Mouse (Mus musculus): ENCODE data around the gene 2610021A01Rik. TPM values are rescaled to one million over a fixed set of nuclear protein-coding genes. Genes with fewer than 3 reads are reported as not detected.
"Not testable (repeated sequence)": the region's sequence is repeated elsewhere in the genome, so short reads cannot be mapped to it uniquely, and the experiment has no call there.

The 2610021A01Rik gene
- polyA plus RNA-seq (2016; fragmentation: Nextera tagmentation; extraction: Ambion mirVana): 15.5 and 16.3 TPM in 2 replicates

DNA sequence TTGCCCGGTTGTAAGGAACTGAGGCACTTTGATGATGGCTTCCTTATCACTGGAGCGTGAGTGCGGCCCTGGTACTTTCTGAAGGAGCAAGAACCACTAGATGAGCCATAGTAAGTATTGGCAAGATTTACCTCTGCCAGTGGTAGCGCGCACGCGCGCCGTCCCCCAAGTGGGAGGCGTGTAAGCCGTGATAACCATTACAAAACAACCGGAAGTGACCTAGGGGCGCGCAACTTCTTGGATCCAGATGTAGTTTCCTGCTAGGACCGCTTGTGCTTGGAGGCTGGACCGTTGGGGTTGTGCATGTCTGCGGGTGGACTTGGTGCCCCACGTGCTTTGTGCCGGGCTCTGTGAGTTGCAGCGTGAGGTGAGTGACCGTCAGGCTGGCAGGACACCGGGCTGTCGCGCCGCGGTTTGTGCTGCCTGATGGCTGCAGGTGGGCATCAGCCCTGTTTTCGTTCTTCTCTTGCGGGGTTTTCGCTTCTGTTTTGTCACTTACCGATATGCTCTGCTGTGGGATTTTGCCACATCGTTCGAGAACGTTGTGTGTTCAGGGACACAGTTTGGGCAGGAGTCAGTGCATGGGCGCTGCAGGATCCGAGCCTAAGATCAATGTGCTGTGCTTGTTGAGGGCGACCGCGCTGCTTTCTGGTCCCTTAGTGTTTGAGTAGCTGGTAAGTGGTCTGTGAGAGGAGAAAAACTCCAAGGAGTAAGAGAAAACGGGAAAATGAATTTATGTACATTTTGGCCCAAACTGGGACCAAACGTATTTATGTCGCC, at the start of gene 2610021A01Rik:
TSS of gene 2610021A01Rik (plus strand) at position 197 of the 780 bp plus-strand sequence.
- Histone ChIP-seq H3K4me3 (peak within 1 kb of the TSS; percentile 66), H3K9me3 (no peaks in the 10 kb centered on the region), H3K36me3 (no peaks in the 10 kb centered on the region), H3K4me2 (replicated peaks) (peak within 1 kb of the TSS; percentile 69), H3K9ac (peak within 1 kb of the TSS; percentile 63), H3K27ac (0 out of 2 replicates have a peak within 1 kb of the TSS, but pooled peaks have one; percentile 41), H3K27me3 (no peaks in the 10 kb centered on the region), H3K4me1 (no peaks in the 10 kb centered on the region)
- WGBS: under 1% methylated on average over 41 of the region's 41 CpGs
- peak; percentile 94 for ATAC-seq (ENCODE audit: insufficient number of reproducible peaks, insufficient read depth, low FRiP score, low TSS enrichment)

DNA sequence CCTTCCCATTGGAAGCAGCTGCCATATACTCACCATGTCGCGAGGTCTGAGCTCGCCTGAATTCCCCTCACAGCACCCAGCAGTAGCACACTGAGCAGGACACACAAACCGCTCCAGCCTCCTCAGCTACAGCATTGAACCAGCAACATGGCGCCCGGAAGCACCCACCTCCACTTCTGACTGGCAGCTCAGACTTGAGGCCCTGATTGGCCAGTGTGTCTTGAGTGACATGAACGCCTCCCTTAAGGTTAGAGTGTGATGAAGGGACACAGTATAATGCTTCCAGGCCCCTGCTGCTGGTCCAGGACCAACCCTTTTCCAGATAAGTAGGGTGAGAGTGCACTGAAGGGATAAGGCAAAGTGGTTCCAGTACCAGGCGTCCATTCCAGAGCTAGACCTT, 38.3 kb upstream of the 2610021A01Rik start:
- H3K9ac ChIP-seq: no peak overlapping the region
- no peak overlapping the region for H3K27ac ChIP-seq
- H3K9me3 ChIP-seq: peaks cover 10% of the 10 kb centered on the region; the same call in 1 of the 2 replicates
- no peak overlapping the region for H3K4me3 ChIP-seq
- 69% methylated on average over 8 of the region's 8 CpGs for WGBS
- no peaks in the 10 kb centered on the region for H3K27me3 ChIP-seq
- ATAC-seq (ENCODE audit: insufficient number of reproducible peaks, insufficient read depth, low FRiP score, low TSS enrichment): no peak
- H3K4me2 ChIP-seq (replicated peaks): no peak overlapping the region
- no peaks in the 10 kb centered on the region for H3K36me3 ChIP-seq
- no peaks in the 10 kb centered on the region for H3K4me1 ChIP-seq

DNA sequence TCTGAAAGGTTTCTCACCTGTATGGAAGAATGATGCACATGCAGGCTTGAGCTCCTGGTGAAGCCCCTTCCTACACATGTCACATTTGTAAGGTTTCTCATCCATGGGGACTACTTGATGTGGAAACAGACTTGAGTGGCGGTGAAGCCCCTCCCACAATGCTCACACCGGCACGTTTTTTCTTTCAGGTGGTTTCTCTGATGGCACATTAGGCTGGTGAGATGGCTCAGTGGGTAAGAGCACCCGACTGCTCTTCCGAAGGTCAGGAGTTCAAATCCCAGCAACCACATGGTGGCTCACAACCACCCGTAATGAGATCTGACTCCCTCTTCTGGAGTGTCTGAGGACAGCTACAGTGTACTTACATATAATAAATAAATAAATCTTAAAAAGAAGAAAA, 25.5 kb upstream of the 2610021A01Rik start, which contains the start of gene Gm6871:
TSS of gene Gm6871 (minus strand) at position 101 of the 400 bp plus-strand sequence.
- not testable (repeated sequence) for H3K4me1 ChIP-seq; ATAC-seq (ENCODE audit: insufficient number of reproducible peaks, insufficient read depth, low FRiP score, low TSS enrichment); H3K9ac ChIP-seq; H3K27ac ChIP-seq; H3K36me3 ChIP-seq; H3K4me2 ChIP-seq (replicated peaks); H3K27me3 ChIP-seq; H3K4me3 ChIP-seq; H3K9me3 ChIP-seq
- WGBS: 83% methylated on average over 6 of the region's 6 CpGs

DNA sequence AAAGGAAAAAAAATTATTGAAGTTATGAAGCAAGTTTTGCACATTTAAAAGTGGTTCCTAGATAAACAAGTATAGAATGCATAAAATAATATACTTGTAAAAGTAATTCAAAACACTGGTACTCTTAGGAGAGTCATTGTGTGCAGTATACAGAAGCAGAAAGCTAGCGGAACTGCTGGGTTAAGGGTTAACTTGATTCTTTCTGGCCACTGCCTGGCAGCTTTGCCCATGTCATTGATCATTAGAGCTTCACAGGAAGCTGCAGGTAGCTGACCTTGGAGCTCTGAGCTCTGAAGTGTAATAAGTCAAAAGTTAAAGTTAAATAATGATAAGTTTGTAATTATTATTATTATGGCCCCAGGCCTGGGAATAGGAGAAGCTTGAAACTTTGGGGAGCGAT, 21.1 kb upstream of the 2610021A01Rik start:
- Histone ChIP-seq H3K4me1 (no peaks in the 10 kb centered on the region), H3K27me3 (no peaks in the 10 kb centered on the region), H3K9ac (no peak overlapping the region), H3K9me3 (peaks cover 3% of the 10 kb centered on the region; the same call in 1 of the 2 replicates), H3K36me3 (no peaks in the 10 kb centered on the region), H3K4me2 (replicated peaks) (no peak overlapping the region), H3K27ac (no peak overlapping the region), H3K4me3 (no peak overlapping the region)
- ATAC-seq (ENCODE audit: insufficient number of reproducible peaks, insufficient read depth, low FRiP score, low TSS enrichment): no peak
- WGBS: 92% methylated on average over 2 of the region's 2 CpGs

DNA sequence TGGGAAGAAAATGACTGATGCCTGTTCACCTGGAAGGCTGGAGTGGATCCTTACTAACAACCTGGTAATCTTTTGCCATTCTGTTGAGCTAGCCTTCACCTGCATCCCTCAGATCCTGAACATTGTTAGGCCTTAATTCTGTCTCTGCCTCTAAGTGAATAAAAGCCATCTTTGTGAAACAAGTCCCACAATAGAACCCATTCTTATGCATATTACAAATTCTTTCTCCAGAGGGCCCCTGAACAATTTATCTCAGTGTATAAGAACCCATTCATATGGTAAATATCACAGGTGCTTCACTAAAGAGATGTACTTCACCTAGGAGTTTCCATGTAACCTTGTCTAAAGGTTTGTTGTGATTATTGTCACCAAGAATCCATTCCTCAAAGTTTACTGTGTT, 17.0 kb upstream of the 2610021A01Rik start:
- no peaks in the 10 kb centered on the region for H3K36me3 ChIP-seq
- no peak for ATAC-seq (ENCODE audit: insufficient number of reproducible peaks, insufficient read depth, low FRiP score, low TSS enrichment)
- H3K4me3 ChIP-seq: no peak overlapping the region
- no peaks in the 10 kb centered on the region for H3K4me1 ChIP-seq
- H3K4me2 ChIP-seq (replicated peaks): no peak overlapping the region
- no peak overlapping the region for H3K27ac ChIP-seq
- H3K9me3 ChIP-seq: no peaks in the 10 kb centered on the region; the same call in 1 of the 2 replicates
- H3K9ac ChIP-seq: no peak overlapping the region
- no peaks in the 10 kb centered on the region for H3K27me3 ChIP-seq

DNA sequence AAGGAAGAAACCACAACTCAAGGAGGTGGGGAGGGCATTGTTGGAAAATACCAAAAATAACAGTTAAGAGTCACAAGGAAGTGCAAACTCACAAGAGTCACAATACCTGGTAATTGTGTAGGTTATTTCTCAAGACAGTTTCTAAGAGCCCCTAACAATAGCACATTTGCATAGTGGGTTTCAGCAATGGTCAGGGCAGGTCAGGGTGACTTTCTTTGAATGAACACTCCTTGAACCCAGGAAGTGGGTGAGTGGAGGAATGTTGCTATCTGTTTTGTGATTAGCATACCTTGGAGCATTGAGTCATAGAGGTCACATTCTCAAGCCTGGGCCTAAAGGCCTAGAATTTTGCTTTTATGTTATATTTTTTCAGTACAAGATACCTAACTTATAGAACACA, 11.2 kb upstream of the 2610021A01Rik start:
- not testable (repeated sequence) for H3K9ac ChIP-seq; H3K4me3 ChIP-seq; H3K4me2 ChIP-seq (replicated peaks); H3K4me1 ChIP-seq; ATAC-seq (ENCODE audit: insufficient number of reproducible peaks, insufficient read depth, low FRiP score, low TSS enrichment); H3K9me3 ChIP-seq; H3K27me3 ChIP-seq; H3K27ac ChIP-seq; H3K36me3 ChIP-seq

DNA sequence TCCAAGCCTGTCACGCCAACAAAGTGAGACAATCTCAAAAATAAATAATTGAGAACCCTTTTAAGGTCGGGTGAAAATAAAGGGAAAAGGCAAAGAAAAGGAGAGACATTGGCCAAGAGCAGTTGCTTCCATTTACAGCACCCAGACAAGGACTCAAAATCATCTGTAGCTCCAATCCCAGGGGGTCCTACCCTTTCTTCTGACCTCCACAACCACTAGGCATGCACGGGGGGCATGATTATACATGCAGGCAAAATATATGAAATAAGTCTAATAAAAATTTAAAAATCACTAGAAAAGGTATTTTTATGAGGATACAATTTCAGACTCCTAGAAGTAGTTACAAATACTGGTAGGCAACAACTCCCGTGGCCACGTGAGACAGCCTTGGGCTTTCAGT, 415 bp upstream of the 2610021A01Rik start:
- WGBS: 52% methylated on average over 5 of the region's 5 CpGs
- H3K4me2 ChIP-seq (replicated peaks): peak overlapping the region; percentile 69
- H3K27ac ChIP-seq: no peak overlapping the region
- no peaks in the 10 kb centered on the region for H3K4me1 ChIP-seq
- peak overlapping the region; percentile 66 for H3K4me3 ChIP-seq
- H3K9me3 ChIP-seq: no peaks in the 10 kb centered on the region
- H3K27me3 ChIP-seq: no peaks in the 10 kb centered on the region
- peak overlapping the region; percentile 63 for H3K9ac ChIP-seq
- no peaks in the 10 kb centered on the region for H3K36me3 ChIP-seq
- ATAC-seq (ENCODE audit: insufficient number of reproducible peaks, insufficient read depth, low FRiP score, low TSS enrichment): no peak

DNA sequence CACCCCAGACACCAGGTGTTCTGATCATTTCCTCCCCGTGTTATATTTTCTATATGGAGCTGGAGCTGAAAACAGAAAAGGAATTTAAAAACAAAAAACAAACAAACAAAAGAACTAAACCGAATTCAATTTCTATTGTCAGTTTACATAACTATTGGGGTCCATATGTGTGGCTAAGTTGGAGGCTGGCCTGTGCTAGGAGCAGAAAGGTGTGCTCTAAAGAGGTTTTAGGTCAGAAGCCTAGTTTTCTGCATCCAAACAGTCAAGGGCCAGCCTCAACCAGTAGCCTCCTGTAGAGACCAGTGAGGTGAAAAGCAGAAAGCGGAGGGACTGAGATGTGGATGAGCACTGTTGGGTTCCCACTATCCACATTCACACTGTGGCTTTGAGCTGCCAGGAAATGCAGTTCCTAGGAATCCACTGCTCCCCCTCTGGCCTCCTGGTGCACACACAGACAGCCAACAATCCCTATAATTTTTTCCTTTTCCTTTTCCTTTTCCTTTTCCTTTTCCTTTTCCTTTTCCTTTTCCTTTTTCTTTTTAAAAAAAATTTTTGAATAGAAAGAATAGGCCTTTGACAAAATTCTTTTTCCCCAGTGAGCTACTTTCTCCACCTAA, 1.0 kb downstream of the 2610021A01Rik start:
- peak overlapping the region; percentile 66 for H3K4me3 ChIP-seq
- H3K4me2 ChIP-seq (replicated peaks): peak overlapping the region; percentile 69
- 12% methylated on average over 3 of the region's 3 CpGs for WGBS
- H3K27me3 ChIP-seq: no peaks in the 10 kb centered on the region
- H3K4me1 ChIP-seq: no peaks in the 10 kb centered on the region
- H3K9ac ChIP-seq: peak overlapping the region; percentile 63
- no peaks in the 10 kb centered on the region for H3K36me3 ChIP-seq
- ATAC-seq (ENCODE audit: insufficient number of reproducible peaks, insufficient read depth, low FRiP score, low TSS enrichment): no peak
- H3K9me3 ChIP-seq: no peaks in the 10 kb centered on the region
- no peak overlapping the region for H3K27ac ChIP-seq

DNA sequence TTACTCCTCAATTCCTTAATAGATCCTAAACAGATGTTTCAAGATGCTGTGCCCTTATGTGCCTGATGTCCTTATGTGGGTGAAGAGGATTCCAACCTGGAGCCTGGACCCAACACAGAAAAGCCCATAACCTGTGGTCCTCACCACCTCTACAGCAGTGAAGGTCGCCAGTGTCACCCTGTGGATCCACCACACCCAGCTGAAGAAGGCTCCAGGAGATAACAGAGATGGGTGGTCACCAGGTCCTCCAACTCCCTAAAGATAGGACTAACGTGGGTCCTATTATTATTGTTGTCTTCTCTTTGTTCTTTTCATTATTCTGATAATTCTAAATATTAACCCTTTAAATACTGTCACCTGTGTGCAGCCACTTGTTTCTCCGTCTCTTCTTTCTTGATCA, 12.6 kb downstream of the 2610021A01Rik start:
- no peak overlapping the region for H3K4me2 ChIP-seq (replicated peaks)
- H3K27ac ChIP-seq: no peak overlapping the region
- no peak overlapping the region for H3K4me3 ChIP-seq
- 84% methylated on average over 3 of the region's 3 CpGs for WGBS
- H3K4me1 ChIP-seq: no peaks in the 10 kb centered on the region
- H3K9me3 ChIP-seq: no peaks in the 10 kb centered on the region
- no peak for ATAC-seq (ENCODE audit: insufficient number of reproducible peaks, insufficient read depth, low FRiP score, low TSS enrichment)
- H3K36me3 ChIP-seq: peaks cover 35% of the 10 kb centered on the region
- H3K27me3 ChIP-seq: no peaks in the 10 kb centered on the region
- H3K9ac ChIP-seq: no peak overlapping the region

DNA sequence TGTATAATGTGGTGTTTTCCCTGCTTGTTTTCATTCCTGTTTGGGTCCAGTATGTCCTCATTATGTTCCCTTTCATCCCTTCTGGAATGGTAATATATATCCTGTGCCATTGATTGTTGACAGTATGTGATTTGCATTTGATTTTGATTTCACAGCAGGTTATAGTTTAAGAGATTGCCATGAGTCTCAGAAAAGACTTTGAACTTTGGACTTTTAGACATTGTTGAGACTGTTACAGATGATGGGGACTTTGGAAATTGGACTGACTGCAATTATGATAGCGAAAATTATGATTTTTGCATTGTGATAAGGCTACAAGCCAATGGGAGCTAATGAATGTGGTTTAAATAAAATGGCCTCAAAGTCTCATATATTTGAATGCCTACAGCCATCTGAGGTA, 17.2 kb downstream of the 2610021A01Rik start:
- ATAC-seq (ENCODE audit: insufficient number of reproducible peaks, insufficient read depth, low FRiP score, low TSS enrichment); H3K4me3 ChIP-seq; H3K27ac ChIP-seq; H3K4me1 ChIP-seq; H3K27me3 ChIP-seq; H3K9me3 ChIP-seq; H3K9ac ChIP-seq; H3K4me2 ChIP-seq (replicated peaks): not testable (repeated sequence)
- peaks cover 46% of the 10 kb centered on the region for H3K36me3 ChIP-seq
- 95% methylated on average over 1 of the region's 1 CpGs for WGBS

DNA sequence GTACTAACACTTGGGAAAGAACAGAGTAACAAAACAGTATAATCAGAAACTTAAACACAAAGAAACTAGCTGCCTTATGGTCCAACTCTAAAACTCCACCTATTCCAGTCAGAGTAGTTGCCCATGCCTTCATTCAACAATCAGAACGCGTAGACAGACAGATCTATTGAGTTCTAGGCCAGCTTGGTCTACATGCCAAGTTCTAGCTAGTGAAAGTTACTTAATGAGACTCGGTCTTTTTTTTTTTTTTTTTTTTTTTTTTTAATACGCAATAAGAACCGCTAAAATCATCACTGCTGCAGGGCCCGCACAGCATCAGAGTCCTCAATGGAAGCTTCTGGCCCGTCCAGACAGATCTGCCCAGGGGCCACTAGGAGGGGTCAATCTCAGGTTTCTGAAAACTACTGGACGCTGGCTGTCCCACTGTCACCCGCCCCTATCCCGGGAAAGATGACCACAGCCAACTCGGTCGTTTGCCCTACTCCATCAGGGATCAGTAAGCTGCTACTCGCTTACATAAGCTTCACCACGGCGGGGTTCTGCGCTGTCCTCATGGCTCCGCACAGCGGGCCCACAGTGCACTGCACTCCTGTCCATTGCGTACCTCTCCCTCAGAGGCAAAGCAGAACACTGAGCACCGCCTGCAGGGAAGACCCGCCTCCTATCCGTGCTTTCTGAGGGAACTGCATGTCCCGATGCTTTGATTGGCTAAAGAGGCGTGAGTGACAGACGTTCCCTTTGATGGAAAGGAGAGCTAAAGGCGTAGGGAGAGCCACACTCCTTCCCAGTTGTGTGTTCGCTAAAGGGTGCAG, 33.6 kb downstream of the 2610021A01Rik start, which contains the start of gene Zfp788:
TSS of gene Zfp788 (plus strand) at position 795 of the 812 bp plus-strand sequence.
- peak within 1 kb of the TSS; percentile 70 for H3K4me2 ChIP-seq (replicated peaks)
- no peaks in the 10 kb centered on the region for H3K27me3 ChIP-seq
- H3K4me3 ChIP-seq: peak within 1 kb of the TSS; percentile 62
- ATAC-seq (ENCODE audit: insufficient number of reproducible peaks, insufficient read depth, low FRiP score, low TSS enrichment): peak; percentile 98
- peak within 1 kb of the TSS; percentile 56 for H3K9ac ChIP-seq
- WGBS: 2% methylated on average over 27 of the region's 27 CpGs
- peaks cover 25% of the 10 kb centered on the region for H3K36me3 ChIP-seq
- H3K4me1 ChIP-seq: no peaks in the 10 kb centered on the region
- H3K27ac ChIP-seq: peak within 1 kb of the TSS; percentile 94
- H3K9me3 ChIP-seq: 0 out of 2 replicates have a peak, but pooled peaks cover 5% of the 10 kb centered on the region
